Mouse (Mus musculus): ENCODE results near the gene Melk. TPM values are rescaled to one million over a fixed set of nuclear protein-coding genes. Genes with fewer than 3 reads are reported as not detected.

The Melk gene
- polyA plus RNA-seq, 1 experiment from 2014 or later, result 17.3 TPM

- WGBS, result 93% methylated on average over 6 of the region's 6 CpGs
- Histone ChIP-seq H3K9ac (replicated peaks; ENCODE audit: low read depth, low read length) (no peak overlapping the region), H3K9me3 (ENCODE audit: control insufficient read depth, low read length) (no peaks in the 10 kb centered on the region), H3K27ac (ENCODE audit: low read length) (no peak overlapping the region), H3K27me3 (replicated peaks; ENCODE audit: control insufficient read depth, insufficient read depth, low read length) (no peaks in the 10 kb centered on the region), H3K4me2 (ENCODE audit: low read length) (no peak overlapping the region), H3K4me1 (replicated peaks; ENCODE audit: control insufficient read depth, insufficient read depth, low read length) (no peaks in the 10 kb centered on the region), H3K36me3 (ENCODE audit: control insufficient read depth, insufficient read depth) (no peaks in the 10 kb centered on the region), H3K4me3 (replicated peaks; ENCODE audit: low read length) (no peak overlapping the region)
- ATAC-seq, result no peak
Observed at GRCm38 (mm10) chr4:44320448-44320847, 19.8 kb downstream of the Melk start.

- 92% methylated on average over 7 of the region's 7 CpGs for WGBS
- Histone ChIP-seq H3K9ac (replicated peaks; ENCODE audit: low read depth, low read length) (no peak overlapping the region), H3K4me1 (replicated peaks; ENCODE audit: control insufficient read depth, insufficient read depth, low read length) (no peaks in the 10 kb centered on the region), H3K4me2 (ENCODE audit: low read length) (no peak overlapping the region), H3K36me3 (ENCODE audit: control insufficient read depth, insufficient read depth) (no peaks in the 10 kb centered on the region), H3K9me3 (ENCODE audit: control insufficient read depth, low read length) (no peaks in the 10 kb centered on the region), H3K27ac (ENCODE audit: low read length) (no peak overlapping the region), H3K4me3 (replicated peaks; ENCODE audit: low read length) (no peak overlapping the region), H3K27me3 (replicated peaks; ENCODE audit: control insufficient read depth, insufficient read depth, low read length) (no peaks in the 10 kb centered on the region)
- no peak for ATAC-seq
Observed at GRCm38 (mm10) chr4:44322124-44322523, 21.4 kb downstream of the Melk start.

GRCm38 (mm10) chr4:44325453-44325852, 24.8 kb downstream of the Melk start:
- H3K4me1 ChIP-seq (replicated peaks; ENCODE audit: control insufficient read depth, insufficient read depth, low read length), result no peaks in the 10 kb centered on the region
- H3K27me3 ChIP-seq (replicated peaks; ENCODE audit: control insufficient read depth, insufficient read depth, low read length), result no peaks in the 10 kb centered on the region
- H3K9me3 ChIP-seq (ENCODE audit: control insufficient read depth, low read length), result no peaks in the 10 kb centered on the region
- 43% methylated on average over 4 of the region's 4 CpGs for WGBS
- no peaks in the 10 kb centered on the region for H3K36me3 ChIP-seq (ENCODE audit: control insufficient read depth, insufficient read depth)
- peak; percentile 36; the same call in 1 of the 2 replicates for ATAC-seq
- H3K9ac ChIP-seq (replicated peaks; ENCODE audit: low read depth, low read length), result no peak overlapping the region
- no peak overlapping the region for H3K4me2 ChIP-seq (ENCODE audit: low read length)
- no peak overlapping the region for H3K4me3 ChIP-seq (replicated peaks; ENCODE audit: low read length)
- H3K27ac ChIP-seq (ENCODE audit: low read length), result no peak overlapping the region

- H3K36me3 ChIP-seq (ENCODE audit: control insufficient read depth, insufficient read depth), result no peaks in the 10 kb centered on the region
- no peaks in the 10 kb centered on the region for H3K27me3 ChIP-seq (replicated peaks; ENCODE audit: control insufficient read depth, insufficient read depth, low read length)
- H3K4me1 ChIP-seq (replicated peaks; ENCODE audit: control insufficient read depth, insufficient read depth, low read length), result no peaks in the 10 kb centered on the region
- H3K9me3 ChIP-seq (ENCODE audit: control insufficient read depth, low read length), result no peaks in the 10 kb centered on the region
- no peak overlapping the region for H3K4me3 ChIP-seq (replicated peaks; ENCODE audit: low read length)
- 98% methylated on average over 3 of the region's 3 CpGs for WGBS
- no peak overlapping the region for H3K4me2 ChIP-seq (ENCODE audit: low read length)
- no peak overlapping the region for H3K9ac ChIP-seq (replicated peaks; ENCODE audit: low read depth, low read length)
- no peak overlapping the region for H3K27ac ChIP-seq (ENCODE audit: low read length)
- no peak for ATAC-seq
Observed at GRCm38 (mm10) chr4:44326721-44327120, 26.0 kb downstream of the Melk start.

- no peak overlapping the region for H3K9ac ChIP-seq (replicated peaks; ENCODE audit: low read depth, low read length)
- no peaks in the 10 kb centered on the region for H3K27me3 ChIP-seq (replicated peaks; ENCODE audit: control insufficient read depth, insufficient read depth, low read length)
- ATAC-seq, result no peak
- no peaks in the 10 kb centered on the region for H3K9me3 ChIP-seq (ENCODE audit: control insufficient read depth, low read length)
- no peaks in the 10 kb centered on the region for H3K36me3 ChIP-seq (ENCODE audit: control insufficient read depth, insufficient read depth)
- H3K4me1 ChIP-seq (replicated peaks; ENCODE audit: control insufficient read depth, insufficient read depth, low read length), result no peaks in the 10 kb centered on the region
- H3K4me3 ChIP-seq (replicated peaks; ENCODE audit: low read length), result no peak overlapping the region
- WGBS, result 81% methylated on average over 1 of the region's 1 CpGs
- no peak overlapping the region for H3K27ac ChIP-seq (ENCODE audit: low read length)
- no peak overlapping the region for H3K4me2 ChIP-seq (ENCODE audit: low read length)
Observed at GRCm38 (mm10) chr4:44327976-44328375, 27.3 kb downstream of the Melk start.

GRCm38 (mm10) chr4:44335006-44335405, 34.3 kb downstream of the Melk start:
- no peaks in the 10 kb centered on the region for H3K9me3 ChIP-seq (ENCODE audit: control insufficient read depth, low read length)
- H3K4me2 ChIP-seq (ENCODE audit: low read length), result no peak overlapping the region
- H3K27ac ChIP-seq (ENCODE audit: low read length), result no peak overlapping the region
- H3K4me1 ChIP-seq (replicated peaks; ENCODE audit: control insufficient read depth, insufficient read depth, low read length), result no peaks in the 10 kb centered on the region
- ATAC-seq, result no peak
- no peaks in the 10 kb centered on the region for H3K36me3 ChIP-seq (ENCODE audit: control insufficient read depth, insufficient read depth)
- H3K4me3 ChIP-seq (replicated peaks; ENCODE audit: low read length), result no peak overlapping the region
- WGBS, result 90% methylated on average over 8 of the region's 8 CpGs
- no peaks in the 10 kb centered on the region for H3K27me3 ChIP-seq (replicated peaks; ENCODE audit: control insufficient read depth, insufficient read depth, low read length)
- H3K9ac ChIP-seq (replicated peaks; ENCODE audit: low read depth, low read length), result no peak overlapping the region

GRCm38 (mm10) chr4:44361670-44362069, 61.0 kb downstream of the Melk start:
- no peaks in the 10 kb centered on the region for H3K27me3 ChIP-seq (replicated peaks; ENCODE audit: control insufficient read depth, insufficient read depth, low read length)
- 93% methylated on average over 7 of the region's 7 CpGs for WGBS
- H3K4me2 ChIP-seq (ENCODE audit: low read length), result no peak overlapping the region
- ATAC-seq, result no peak
- peaks cover 6% of the 10 kb centered on the region for H3K4me1 ChIP-seq (replicated peaks; ENCODE audit: control insufficient read depth, insufficient read depth, low read length)
- H3K4me3 ChIP-seq (replicated peaks; ENCODE audit: low read length), result no peak overlapping the region
- H3K27ac ChIP-seq (ENCODE audit: low read length), result no peak overlapping the region
- no peaks in the 10 kb centered on the region for H3K9me3 ChIP-seq (ENCODE audit: control insufficient read depth, low read length)
- no peak overlapping the region for H3K9ac ChIP-seq (replicated peaks; ENCODE audit: low read depth, low read length)
- no peaks in the 10 kb centered on the region for H3K36me3 ChIP-seq (ENCODE audit: control insufficient read depth, insufficient read depth)

GRCm38 (mm10) chr4:44363434-44364013, 62.8 kb downstream of the Melk start:
- no peaks in the 10 kb centered on the region for H3K36me3 ChIP-seq (ENCODE audit: control insufficient read depth, insufficient read depth)
- H3K27me3 ChIP-seq (replicated peaks; ENCODE audit: control insufficient read depth, insufficient read depth, low read length), result no peaks in the 10 kb centered on the region
- H3K4me2 ChIP-seq (ENCODE audit: low read length), result no peak overlapping the region
- 64% methylated on average over 12 of the region's 12 CpGs for WGBS
- H3K9me3 ChIP-seq (ENCODE audit: control insufficient read depth, low read length), result no peaks in the 10 kb centered on the region
- H3K4me1 ChIP-seq (replicated peaks; ENCODE audit: control insufficient read depth, insufficient read depth, low read length), result peaks cover 6% of the 10 kb centered on the region
- H3K27ac ChIP-seq (ENCODE audit: low read length), result no peak overlapping the region
- ATAC-seq, result no peak
- no peak overlapping the region for H3K9ac ChIP-seq (replicated peaks; ENCODE audit: low read depth, low read length)
- H3K4me3 ChIP-seq (replicated peaks; ENCODE audit: low read length), result no peak overlapping the region

- H3K4me2 ChIP-seq (ENCODE audit: low read length), result no peak overlapping the region
- H3K9ac ChIP-seq (replicated peaks; ENCODE audit: low read depth, low read length), result no peak overlapping the region
- peak; percentile 52; the same call in 1 of the 2 replicates for ATAC-seq
- 68% methylated on average over 36 of the region's 37 CpGs for WGBS
- no peak overlapping the region for H3K4me3 ChIP-seq (replicated peaks; ENCODE audit: low read length)
- H3K36me3 ChIP-seq (ENCODE audit: control insufficient read depth, insufficient read depth), result no peaks in the 10 kb centered on the region
- no peak overlapping the region for H3K27ac ChIP-seq (ENCODE audit: low read length)
- no peaks in the 10 kb centered on the region for H3K27me3 ChIP-seq (replicated peaks; ENCODE audit: control insufficient read depth, insufficient read depth, low read length)
- H3K4me1 ChIP-seq (replicated peaks; ENCODE audit: control insufficient read depth, insufficient read depth, low read length), result no peaks in the 10 kb centered on the region
- H3K9me3 ChIP-seq (ENCODE audit: control insufficient read depth, low read length), result no peaks in the 10 kb centered on the region
Observed at GRCm38 (mm10) chr4:44392231-44393216, 91.8 kb downstream of the Melk start.
